Mouse (Mus musculus) bone marrow macrophage, adult 2 months (primary cell): ENCODE measurements at regions not wholly inside any gene's neighbourhood (a gene's known extent, or its start where the extent isn't known, plus 50 kb on each side); places are given as distances from the start of the nearest gene placed in this dataset.

ENCODE experiments used
- CTCF ChIP-seq: IDR thresholded peaks from 2 replicates; pipeline ENCODE4 v1.5.1; 2012; ENCODE audit warnings: low read depth, mild to moderate bottlenecking, low read length, moderate library complexity
- POLR2A ChIP-seq: IDR thresholded peaks from 2 replicates; pipeline ENCODE4 v1.6.1; 2012; ENCODE audit warnings: mild to moderate bottlenecking, low read depth, low read length, borderline replicate concordance

DNA sequence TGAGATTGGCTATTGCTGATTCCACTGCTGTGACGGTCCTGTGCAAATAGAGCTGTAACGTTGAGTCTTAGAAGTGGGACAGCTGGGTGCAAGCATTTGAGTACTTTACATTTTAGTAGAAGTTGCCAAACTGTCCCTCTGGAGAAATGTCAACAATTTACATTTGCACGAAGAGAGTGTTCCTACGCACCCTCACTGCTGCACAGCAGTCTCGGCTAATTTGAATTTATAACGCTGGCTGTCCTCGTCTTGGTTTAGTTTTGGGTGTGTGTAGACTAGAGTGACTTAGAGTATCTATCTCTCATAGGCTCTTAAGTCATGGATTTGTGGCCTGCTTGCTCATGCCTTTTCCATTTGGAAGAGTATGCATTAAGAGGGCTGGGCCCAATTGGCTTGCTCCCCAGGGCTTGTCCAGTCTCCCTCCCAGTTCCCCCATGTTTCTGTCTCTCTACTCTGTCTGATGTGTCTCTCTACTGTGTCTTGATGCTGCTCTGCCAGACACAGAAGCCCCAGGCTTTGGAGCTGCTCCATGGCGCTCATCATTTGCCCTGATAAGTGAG, 79.8 kb upstream of the Mphosph6 start:
- TF ChIP-seq POLR2A (no peak), CTCF (no peak)
